Mouse (Mus musculus) embryonic fibroblast, embryonic 13.5 days (primary cell): ENCODE measurements around the gene Rere.

Experiments used
- CTCF ChIP-seq: IDR thresholded peaks from 2 replicates; pipeline ENCODE4 v1.5.1; 2011; ENCODE audit warnings: mild to moderate bottlenecking, control low read depth, low read length, moderate library complexity, borderline replicate concordance; ENCODE audit not compliant: insufficient read depth
- POLR2A ChIP-seq: IDR thresholded peaks from 2 replicates; pipeline ENCODE4 v1.6.1; 2011; ENCODE audit warnings: low read depth, mild to moderate bottlenecking, control low read depth, low read length, moderate library complexity

DNA sequence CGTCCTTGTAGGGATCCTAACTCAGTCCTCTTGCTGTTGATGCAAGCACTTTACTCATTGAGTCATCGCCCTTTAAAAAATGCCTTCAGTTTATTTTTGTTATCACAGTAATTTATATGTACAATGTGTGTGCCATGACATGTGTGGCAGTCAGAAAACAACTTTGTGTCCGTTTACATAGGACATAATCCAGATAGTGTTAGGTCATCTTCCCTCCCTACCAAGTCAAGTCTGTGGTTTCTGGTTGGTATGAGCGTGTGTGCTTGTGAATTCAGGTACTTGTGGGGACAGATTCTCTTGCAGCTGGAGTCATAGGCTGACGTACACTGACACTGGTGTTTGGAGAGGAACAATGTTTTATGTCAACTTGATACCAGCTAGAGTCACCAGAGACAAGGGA, 74.4 kb downstream of the Rere start:
- TF ChIP-seq CTCF (no peak), POLR2A (no peak)
